Mouse (Mus musculus) hindbrain, embryonic 10.5 days (tissue): ENCODE data around the gene Padi6. TPM values are rescaled to one million over a fixed set of nuclear protein-coding genes. Genes with fewer than 3 reads are reported as not detected.

Source experiments
- DNase-seq: peaks from one replicate; pipeline ENCODE4 v3.0.0-alpha.2; 2017; ENCODE audit warnings: low spot score
- H3K27ac ChIP-seq: fragments of 300-500 bp; sonication (generic); 2 replicates; pipeline ENCODE4 v1.5.1; 2016; ENCODE audit warnings: mild to moderate bottlenecking, moderate library complexity
- H3K27me3 ChIP-seq: fragments of 300-500 bp; sonication (generic); 2 replicates; pipeline ENCODE4 v1.6.1; 2016; ENCODE audit warnings: mild to moderate bottlenecking; ENCODE audit not compliant: poor library complexity, insufficient read depth, severe bottlenecking
- H3K36me3 ChIP-seq: fragments of 300-500 bp; sonication (generic); 2 replicates; pipeline ENCODE4 v1.6.1; 2016; ENCODE audit warnings: mild to moderate bottlenecking, moderate library complexity
- H3K4me1 ChIP-seq: fragments of 300-500 bp; sonication (generic); replicated peaks from 2 replicates; pipeline ENCODE4 v1.6.1; 2016; ENCODE audit warnings: mild to moderate bottlenecking
- H3K4me3 ChIP-seq: fragments of 300-500 bp; sonication (generic); 2 replicates; pipeline ENCODE4 v1.5.1; 2016; ENCODE audit warnings: mild to moderate bottlenecking, moderate library complexity
- H3K9me3 ChIP-seq: fragments of 300-500 bp; sonication (generic); 2 replicates; pipeline ENCODE4 v1.6.1; 2016; ENCODE audit warnings: mild to moderate bottlenecking, moderate library complexity
- WGBS: fragments of 180-500 bp; shearing (Covaris S2); methylation state at CpG from one replicate; pipeline ENCODE4 v1.1.7; 2016; 5-methylcytosine and 5-hydroxymethylcytosine counted together
- polyA plus RNA-seq: library from polyadenylated mRNA; unstranded; fragments of >200 nt; fragmentation: Nextera tagmentation; extraction: Ambion mirVana; gene quantifications from 2 replicates; pipeline ENCODE4 v1.2.1, GENCODE M21; 2016

Padi6 gene
- polyA plus RNA-seq, 1 experiment from 2014 or later: not detected

DNA sequence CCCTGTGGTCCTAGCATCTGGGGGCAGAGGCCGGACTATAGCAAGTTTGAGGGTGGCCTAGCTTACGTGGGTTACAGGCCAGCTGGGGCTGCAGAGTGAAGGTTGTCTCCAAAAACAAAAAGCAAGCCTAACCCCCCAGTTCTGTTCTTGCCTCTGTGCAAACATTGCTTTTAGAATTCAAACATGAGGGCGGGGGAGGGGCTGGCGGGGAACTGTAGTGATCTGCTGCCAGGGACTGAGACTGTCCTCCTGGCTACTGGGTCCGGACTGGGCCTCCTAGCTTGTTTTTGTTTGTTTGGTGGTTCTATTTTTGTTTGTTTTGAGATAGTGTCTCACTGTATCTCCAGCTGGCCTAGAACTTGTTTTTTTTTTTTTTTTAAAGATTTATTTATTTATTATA lies 27.9 kb downstream of the Padi6 start:
- 89% methylated on average over 5 of the region's 5 CpGs for WGBS
- Histone ChIP-seq H3K4me1 (peaks cover 38% of the 10 kb centered on the region), H3K27ac (peak overlapping the region; percentile 69; the same call in 1 of the 2 replicates), H3K9me3 (no peaks in the 10 kb centered on the region), H3K36me3 (peaks cover 99% of the 10 kb centered on the region), H3K27me3 (no peaks in the 10 kb centered on the region), H3K4me3 (no peak overlapping the region)
- no peak for DNase-seq

DNA sequence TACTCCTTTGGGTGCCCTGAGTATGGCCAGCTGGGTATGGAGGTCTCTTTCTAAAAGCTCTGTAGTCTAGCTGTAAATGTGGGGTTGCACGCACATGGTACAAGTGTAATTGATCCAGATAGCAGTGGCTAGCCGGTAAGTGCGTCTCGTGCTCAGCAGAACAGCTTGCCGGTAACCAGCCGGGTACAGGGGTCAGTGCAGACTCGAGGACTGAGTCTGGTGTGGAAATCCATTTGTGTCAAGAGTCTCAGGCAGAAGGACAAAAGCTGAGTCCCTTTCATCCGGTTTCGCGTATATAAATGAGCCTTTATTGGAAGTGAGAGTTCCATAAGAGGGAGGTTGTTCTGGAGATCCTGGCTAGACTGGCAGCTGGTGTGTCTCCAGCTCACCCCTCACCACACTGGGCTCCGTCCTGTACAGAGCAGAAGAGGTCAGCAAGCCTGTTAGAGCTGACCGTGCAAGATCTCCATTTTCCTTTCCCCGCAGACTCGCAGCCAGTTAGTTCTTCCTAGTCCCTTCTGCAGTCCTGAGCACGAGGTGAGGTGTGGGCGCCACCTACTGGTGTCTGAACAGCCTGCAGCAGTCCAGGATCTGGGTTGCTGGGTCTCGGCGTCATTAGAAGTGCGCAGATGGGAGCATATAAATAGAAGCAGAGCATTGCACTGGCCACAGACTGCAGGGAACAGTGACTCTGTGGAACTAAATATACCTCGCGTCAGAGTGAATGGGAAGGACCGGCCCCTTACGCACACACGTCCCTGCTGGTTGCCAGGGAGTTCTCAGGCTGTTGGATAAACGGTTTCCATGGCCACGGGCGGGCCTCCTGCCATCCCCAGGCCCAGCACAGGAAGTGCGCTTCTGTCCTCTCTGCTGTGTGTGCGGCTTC lies 28.7 kb downstream of the Padi6 start:
- no peaks in the 10 kb centered on the region for H3K9me3 ChIP-seq
- no peak overlapping the region for H3K4me3 ChIP-seq
- 53% methylated on average over 29 of the region's 29 CpGs for WGBS
- H3K27ac ChIP-seq: peak overlapping the region; percentile 69
- H3K36me3 ChIP-seq: peaks cover 99% of the 10 kb centered on the region
- DNase-seq: peak; percentile 87
- H3K27me3 ChIP-seq: no peaks in the 10 kb centered on the region
- H3K4me1 ChIP-seq: peaks cover 47% of the 10 kb centered on the region

DNA sequence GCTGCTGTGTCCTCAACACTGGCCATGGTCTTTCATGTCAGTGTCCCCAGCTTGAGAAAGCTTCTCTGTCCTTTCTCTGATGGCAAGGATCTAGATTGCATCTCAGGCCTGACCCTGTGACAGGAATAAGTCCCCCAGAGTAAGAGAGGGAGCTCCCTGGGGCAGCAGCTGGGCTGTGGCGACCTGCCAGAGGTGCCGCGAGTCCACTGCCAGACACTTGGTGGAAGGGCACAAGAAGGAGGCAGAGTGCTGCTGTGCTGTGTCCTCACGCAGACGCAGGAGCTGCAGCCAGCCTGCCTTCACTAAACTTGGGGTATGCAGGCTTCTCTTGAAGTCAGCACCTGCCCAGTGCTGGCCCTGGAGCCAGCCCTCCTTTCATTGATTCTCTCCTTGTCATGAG lies 31.1 kb downstream of the Padi6 start:
- H3K27me3 ChIP-seq: no peaks in the 10 kb centered on the region
- peaks cover 57% of the 10 kb centered on the region for H3K4me1 ChIP-seq
- H3K36me3 ChIP-seq: peaks cover 99% of the 10 kb centered on the region
- no peak overlapping the region for H3K4me3 ChIP-seq
- 94% methylated on average over 5 of the region's 5 CpGs for WGBS
- peak overlapping the region; percentile 3; the same call in 1 of the 2 replicates for H3K27ac ChIP-seq
- H3K9me3 ChIP-seq: no peaks in the 10 kb centered on the region
- DNase-seq: no peak

DNA sequence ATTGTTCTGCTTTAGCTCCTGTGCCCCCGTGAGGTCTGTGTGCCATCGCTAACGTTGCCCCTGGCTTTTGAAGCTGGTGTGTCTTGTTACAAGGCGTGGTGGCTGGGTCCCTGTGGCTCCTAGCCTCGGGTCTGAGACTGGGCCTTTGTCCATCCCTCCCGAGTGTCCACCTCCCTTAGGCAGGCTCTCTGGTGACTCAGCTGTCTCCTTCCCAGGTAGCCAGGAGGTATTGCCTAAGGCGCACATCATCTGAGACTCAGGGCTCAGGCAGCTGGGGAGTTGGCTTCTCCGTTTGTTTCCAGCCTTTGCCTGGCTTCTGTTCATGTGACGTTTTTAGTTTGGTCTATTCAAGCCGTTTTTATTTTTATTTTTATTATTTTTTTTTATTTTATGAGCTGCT lies 31.7 kb downstream of the Padi6 start:
- no peak overlapping the region for H3K27ac ChIP-seq
- H3K4me3 ChIP-seq: no peak overlapping the region
- H3K36me3 ChIP-seq: peaks cover 99% of the 10 kb centered on the region
- DNase-seq: no peak
- H3K4me1 ChIP-seq: peaks cover 63% of the 10 kb centered on the region
- 84% methylated on average over 10 of the region's 10 CpGs for WGBS
- no peaks in the 10 kb centered on the region for H3K27me3 ChIP-seq
- H3K9me3 ChIP-seq: no peaks in the 10 kb centered on the region

DNA sequence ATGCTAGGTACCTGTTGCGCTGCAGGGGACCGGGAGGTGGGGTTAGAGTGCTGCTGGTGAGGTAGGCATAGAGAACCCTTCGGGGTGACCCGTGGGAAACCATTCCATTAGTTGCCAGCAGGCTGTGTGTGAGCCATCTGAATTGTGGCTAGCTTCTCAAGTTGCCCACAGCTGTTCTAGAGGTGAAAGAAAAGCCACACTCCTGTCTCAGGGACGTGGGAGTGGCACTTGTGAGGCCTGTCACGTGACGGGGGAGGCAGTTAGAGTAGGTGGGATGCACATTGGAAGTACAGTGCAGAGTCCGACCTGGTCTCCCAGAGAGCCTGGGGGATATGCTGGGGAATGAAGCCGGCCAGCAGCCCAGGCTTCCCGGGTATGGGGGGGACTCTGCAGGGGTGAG lies 32.8 kb downstream of the Padi6 start:
- 90% methylated on average over 10 of the region's 10 CpGs for WGBS
- Histone ChIP-seq H3K4me1 (peaks cover 74% of the 10 kb centered on the region), H3K4me3 (no peak overlapping the region), H3K27me3 (no peaks in the 10 kb centered on the region), H3K9me3 (no peaks in the 10 kb centered on the region), H3K36me3 (peaks cover 100% of the 10 kb centered on the region), H3K27ac (no peak overlapping the region)
- DNase-seq: no peak

DNA sequence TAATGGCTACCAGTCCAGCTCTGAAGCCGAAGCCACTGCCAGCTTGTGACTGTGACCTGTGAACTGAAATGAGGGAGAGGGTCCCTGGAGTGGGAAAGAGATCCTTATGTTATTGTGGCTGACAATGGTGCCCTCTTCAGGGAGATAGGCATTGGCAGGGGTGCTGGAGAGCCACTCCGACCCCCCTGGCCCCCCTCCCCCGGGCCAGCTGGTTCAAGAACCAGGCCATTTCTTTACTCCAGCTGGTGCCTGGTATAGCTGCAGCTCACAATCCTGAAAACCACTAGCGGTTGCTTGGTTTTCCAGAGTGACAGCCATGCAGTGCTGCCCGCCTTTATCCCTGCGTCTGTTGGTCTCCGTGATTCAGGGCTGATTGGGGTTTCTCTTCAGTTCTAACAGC lies 33.3 kb downstream of the Padi6 start:
- Histone ChIP-seq H3K4me3 (no peak overlapping the region), H3K36me3 (peaks cover 100% of the 10 kb centered on the region), H3K4me1 (peaks cover 74% of the 10 kb centered on the region), H3K27me3 (no peaks in the 10 kb centered on the region), H3K27ac (no peak overlapping the region), H3K9me3 (no peaks in the 10 kb centered on the region)
- DNase-seq: no peak
- 91% methylated on average over 7 of the region's 7 CpGs for WGBS

DNA sequence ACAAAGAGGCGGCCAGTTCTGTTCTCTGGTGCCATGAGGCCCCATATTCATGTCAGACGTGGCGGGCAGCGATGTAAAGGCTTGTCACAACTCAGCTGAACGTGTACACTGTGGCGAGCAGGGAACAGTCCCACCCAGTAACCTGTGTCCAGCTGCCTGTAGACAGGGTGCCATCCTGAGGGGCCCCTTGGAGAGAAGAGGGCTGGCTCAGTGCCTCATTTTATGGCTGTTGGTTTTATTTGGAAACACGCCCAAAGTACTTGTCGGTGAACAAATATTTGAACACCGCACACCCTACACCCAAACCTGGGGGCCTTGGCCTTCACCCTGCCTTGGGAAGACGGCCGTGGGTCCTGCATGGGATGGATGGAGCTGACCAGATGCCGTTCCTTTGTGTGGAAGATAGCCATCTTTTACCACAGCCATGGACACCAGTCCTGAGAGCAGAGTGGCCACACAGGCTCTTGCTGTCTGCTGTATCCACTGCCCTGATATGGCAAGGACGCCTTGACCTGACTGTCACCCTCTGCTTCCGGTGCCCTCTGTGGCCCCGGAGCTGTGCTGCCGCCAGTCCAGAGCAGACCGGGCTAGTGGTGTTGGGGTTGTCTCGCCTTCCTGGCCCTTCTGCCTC lies 34.0 kb downstream of the Padi6 start:
- Histone ChIP-seq H3K27me3 (no peaks in the 10 kb centered on the region), H3K36me3 (peaks cover 99% of the 10 kb centered on the region), H3K4me1 (peaks cover 74% of the 10 kb centered on the region), H3K9me3 (no peaks in the 10 kb centered on the region), H3K27ac (no peak overlapping the region), H3K4me3 (no peak overlapping the region)
- no peak for DNase-seq
- 91% methylated on average over 18 of the region's 18 CpGs for WGBS

DNA sequence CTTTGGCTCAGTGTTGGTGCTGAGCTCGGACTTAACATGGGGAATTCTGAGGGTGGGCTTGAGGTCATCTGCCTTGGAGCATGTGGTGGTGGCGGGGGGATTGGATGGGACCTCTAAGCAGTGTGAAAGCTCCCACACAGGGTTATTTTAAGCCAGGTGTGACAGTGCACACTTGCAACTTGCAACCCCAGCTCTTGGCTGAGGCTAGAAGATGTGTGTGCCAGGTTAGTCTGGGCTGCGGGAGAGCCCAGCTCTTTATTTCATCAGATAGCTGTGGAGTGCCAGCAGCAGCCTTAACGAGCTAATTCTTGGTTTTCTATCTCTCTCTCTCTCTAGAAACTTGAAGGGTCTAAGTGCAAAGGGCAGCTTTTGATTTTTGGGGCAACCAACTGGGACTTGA lies 34.8 kb downstream of the Padi6 start:
- Histone ChIP-seq H3K4me1 (peaks cover 73% of the 10 kb centered on the region), H3K4me3 (no peak overlapping the region), H3K9me3 (no peaks in the 10 kb centered on the region), H3K27ac (no peak overlapping the region), H3K36me3 (peaks cover 91% of the 10 kb centered on the region), H3K27me3 (no peaks in the 10 kb centered on the region)
- DNase-seq: no peak
- 90% methylated on average over 4 of the region's 4 CpGs for WGBS

DNA sequence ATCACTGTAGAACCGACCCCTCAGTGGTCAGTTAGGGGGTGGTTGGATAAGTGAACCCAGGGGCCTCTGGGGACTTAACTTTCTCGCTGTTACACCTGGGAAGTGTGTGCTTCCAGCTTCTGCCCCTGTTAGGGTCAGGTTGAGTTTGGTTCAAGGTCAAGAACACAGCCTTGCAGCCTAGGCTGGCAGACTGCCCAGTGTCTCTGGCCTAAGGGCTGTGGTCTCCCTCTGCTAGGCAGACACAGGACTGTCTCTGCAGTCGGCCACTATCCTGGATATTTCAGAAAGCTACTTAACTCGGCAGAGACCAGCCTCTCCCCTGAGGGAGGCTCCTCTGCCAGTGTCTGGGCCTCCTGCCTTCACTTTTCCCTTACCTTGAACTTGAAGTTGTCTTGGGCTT lies 38.3 kb downstream of the Padi6 start:
- Histone ChIP-seq H3K36me3 (peaks cover 57% of the 10 kb centered on the region), H3K4me1 (peaks cover 71% of the 10 kb centered on the region), H3K9me3 (no peaks in the 10 kb centered on the region), H3K27ac (peak overlapping the region; percentile 100), H3K4me3 (peak overlapping the region; percentile 93), H3K27me3 (peaks cover 19% of the 10 kb centered on the region)
- 56% methylated on average over 4 of the region's 4 CpGs for WGBS
- DNase-seq: no peak

DNA sequence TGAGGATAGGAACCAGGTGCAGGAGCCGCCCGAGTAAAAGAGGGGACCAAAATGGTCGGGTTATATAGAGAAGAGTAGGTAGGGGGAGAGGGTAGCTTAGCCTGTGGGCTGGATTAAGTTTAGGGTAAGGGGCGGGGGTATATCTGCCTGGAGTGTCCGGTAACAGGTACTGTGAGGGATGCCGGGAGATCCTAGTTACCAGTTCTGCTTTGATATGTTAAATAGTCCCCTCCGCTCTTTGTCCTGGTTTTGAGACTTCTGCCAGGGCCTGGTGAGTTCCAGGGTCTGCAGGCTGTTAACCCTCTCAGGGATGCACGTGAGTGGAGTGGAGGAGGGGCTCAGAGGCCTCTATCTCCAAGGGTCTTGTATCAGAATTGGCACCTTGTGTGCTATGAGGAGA lies 38.8 kb downstream of the Padi6 start:
- Histone ChIP-seq H3K27me3 (peaks cover 24% of the 10 kb centered on the region), H3K4me1 (peaks cover 66% of the 10 kb centered on the region), H3K4me3 (peak overlapping the region; percentile 93), H3K9me3 (no peaks in the 10 kb centered on the region), H3K36me3 (peaks cover 52% of the 10 kb centered on the region), H3K27ac (peak overlapping the region; percentile 100)
- WGBS: 6% methylated on average over 8 of the region's 8 CpGs
- DNase-seq: peak; percentile 52

DNA sequence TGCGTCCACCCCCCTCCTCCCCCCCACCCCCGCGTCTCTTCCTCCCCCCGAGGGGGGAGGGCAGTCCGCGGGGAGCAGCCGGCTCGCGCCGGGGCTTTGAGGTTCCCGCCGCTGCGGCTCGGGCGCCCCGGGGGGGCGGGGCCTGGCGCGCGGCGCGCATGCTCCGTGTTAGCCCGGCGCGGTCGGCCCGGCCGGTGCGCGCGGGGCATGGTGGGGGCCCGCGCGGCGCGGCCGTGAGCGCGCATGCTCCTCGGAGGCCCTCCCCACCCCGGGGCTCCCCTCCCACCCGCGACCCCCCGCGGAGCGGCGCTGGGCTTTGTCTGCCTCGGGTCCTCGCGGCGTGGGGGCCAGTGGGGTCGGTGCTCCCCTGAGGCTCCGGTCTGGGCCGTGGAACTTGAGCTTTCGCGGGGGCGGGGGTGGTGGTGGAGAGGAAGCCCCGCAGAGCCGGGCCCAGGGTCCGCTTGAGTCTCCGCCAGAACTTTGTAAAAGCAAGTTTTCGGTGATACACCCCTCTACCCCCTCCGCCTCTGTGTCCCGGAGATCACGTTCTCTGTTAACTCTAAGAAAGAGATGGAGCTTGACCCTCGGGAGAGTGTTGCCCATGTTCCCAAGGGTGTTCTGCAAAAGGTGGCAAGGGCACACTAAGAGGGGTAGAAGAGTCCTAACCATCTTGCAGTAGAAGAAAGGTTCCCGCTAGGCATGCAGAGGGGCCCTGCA lies 39.7 kb downstream of the Padi6 start:
- H3K27ac ChIP-seq: peak overlapping the region; percentile 100
- H3K4me1 ChIP-seq: peaks cover 63% of the 10 kb centered on the region
- peaks cover 33% of the 10 kb centered on the region for H3K27me3 ChIP-seq
- no peaks in the 10 kb centered on the region for H3K9me3 ChIP-seq
- WGBS: under 1% methylated on average over 56 of the region's 68 CpGs
- peaks cover 43% of the 10 kb centered on the region for H3K36me3 ChIP-seq
- peak overlapping the region; percentile 93 for H3K4me3 ChIP-seq
- peak; percentile 81 for DNase-seq

DNA sequence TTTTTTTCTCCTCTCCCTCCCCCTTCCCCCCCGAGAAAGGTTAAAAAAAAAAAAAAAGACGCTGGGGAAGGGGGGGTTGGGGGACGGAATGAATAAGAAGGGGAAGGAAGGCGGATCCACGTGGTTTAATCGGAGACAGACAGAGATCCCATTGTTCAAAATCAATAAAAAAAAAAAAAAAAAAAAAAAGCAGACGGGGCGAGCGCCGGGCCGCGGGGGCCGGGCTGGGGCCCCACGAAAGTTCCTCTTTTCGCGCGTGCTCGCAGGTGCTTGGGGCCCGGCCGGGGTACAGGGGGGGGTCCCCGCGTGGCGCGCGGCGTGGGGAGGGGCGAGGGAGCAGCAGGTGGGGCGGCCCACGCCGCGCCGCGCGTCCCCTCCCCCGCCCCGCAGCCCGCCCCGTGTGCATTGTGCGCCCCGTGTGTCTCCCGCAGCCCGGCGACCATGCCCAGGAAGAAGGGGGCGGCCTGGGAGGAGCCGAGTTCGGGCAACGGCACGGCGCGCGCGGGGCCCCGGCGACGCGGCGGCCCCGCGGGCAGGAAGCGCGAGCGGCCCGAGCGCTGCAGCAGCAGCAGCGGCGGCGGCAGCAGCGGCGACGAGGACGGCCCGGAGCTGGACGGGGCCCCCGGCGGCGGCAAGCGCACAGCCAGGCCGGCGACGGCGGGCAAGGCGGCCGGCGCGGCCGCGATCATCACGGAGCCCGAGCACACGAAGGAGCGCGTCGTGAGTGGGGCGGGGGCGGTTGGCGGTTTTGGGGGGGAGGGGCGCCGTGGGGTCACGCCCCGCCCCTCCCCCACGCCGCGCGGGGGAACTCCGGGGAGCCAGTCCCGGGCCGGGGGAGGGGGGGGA lies 40.5 kb downstream of the Padi6 start:
- H3K27ac ChIP-seq: peak overlapping the region; percentile 100
- WGBS: 2% methylated on average over 101 of the region's 107 CpGs
- peaks cover 35% of the 10 kb centered on the region for H3K36me3 ChIP-seq
- DNase-seq: peak; percentile 62
- H3K9me3 ChIP-seq: no peaks in the 10 kb centered on the region
- peak overlapping the region; percentile 93 for H3K4me3 ChIP-seq
- peaks cover 33% of the 10 kb centered on the region for H3K27me3 ChIP-seq
- peaks cover 59% of the 10 kb centered on the region for H3K4me1 ChIP-seq
